Mouse (Mus musculus) cortical plate, adult 2 months (tissue): ENCODE data around the gene Ctu1. TPM values are rescaled to one million over a fixed set of nuclear protein-coding genes. Genes with fewer than 3 reads are reported as not detected.

Source experiments
- H3K27ac ChIP-seq: fragments of 200-500 bp; 2 replicates; pipeline ENCODE4 v1.5.1; 2012; ENCODE audit warnings: low read length, control low read depth, inconsistent platforms; ENCODE audit not compliant: insufficient read depth
- H3K4me1 ChIP-seq: fragments of 200-500 bp; 2 replicates; pipeline ENCODE4 v1.6.1; 2011; ENCODE audit warnings: low read length; ENCODE audit not compliant: control insufficient read depth, insufficient read depth
- H3K4me3 ChIP-seq: fragments of 200-500 bp; 2 replicates; pipeline ENCODE4 v1.5.1; 2011; ENCODE audit warnings: mild to moderate bottlenecking, low read length, control low read depth; ENCODE audit not compliant: insufficient read depth
- CTCF ChIP-seq: fragments of 200-500 bp; IDR thresholded peaks from 2 replicates; pipeline ENCODE4 v1.5.1; 2011; ENCODE audit warnings: mild to moderate bottlenecking, control low read depth, low read length; ENCODE audit not compliant: insufficient read depth; ENCODE audit errors: extremely low read depth
- POLR2A ChIP-seq: fragments of 200-500 bp; IDR thresholded peaks from 2 replicates; pipeline ENCODE4 v1.6.1; 2011; ENCODE audit warnings: mild to moderate bottlenecking, low read length, control low read depth; ENCODE audit not compliant: insufficient read depth; ENCODE audit errors: extremely low read depth
- polyA plus RNA-seq: library from polyadenylated mRNA; depleted of rRNA; stranded (reverse); fragments of >200 nt; gene quantifications from 2 replicates; pipeline ENCODE4 v1.2.3, GENCODE M21; 2012; rRNA removed

Ctu1 gene
- polyA plus RNA-seq, result 8.1 and 8.6 TPM in 2 replicates

DNA sequence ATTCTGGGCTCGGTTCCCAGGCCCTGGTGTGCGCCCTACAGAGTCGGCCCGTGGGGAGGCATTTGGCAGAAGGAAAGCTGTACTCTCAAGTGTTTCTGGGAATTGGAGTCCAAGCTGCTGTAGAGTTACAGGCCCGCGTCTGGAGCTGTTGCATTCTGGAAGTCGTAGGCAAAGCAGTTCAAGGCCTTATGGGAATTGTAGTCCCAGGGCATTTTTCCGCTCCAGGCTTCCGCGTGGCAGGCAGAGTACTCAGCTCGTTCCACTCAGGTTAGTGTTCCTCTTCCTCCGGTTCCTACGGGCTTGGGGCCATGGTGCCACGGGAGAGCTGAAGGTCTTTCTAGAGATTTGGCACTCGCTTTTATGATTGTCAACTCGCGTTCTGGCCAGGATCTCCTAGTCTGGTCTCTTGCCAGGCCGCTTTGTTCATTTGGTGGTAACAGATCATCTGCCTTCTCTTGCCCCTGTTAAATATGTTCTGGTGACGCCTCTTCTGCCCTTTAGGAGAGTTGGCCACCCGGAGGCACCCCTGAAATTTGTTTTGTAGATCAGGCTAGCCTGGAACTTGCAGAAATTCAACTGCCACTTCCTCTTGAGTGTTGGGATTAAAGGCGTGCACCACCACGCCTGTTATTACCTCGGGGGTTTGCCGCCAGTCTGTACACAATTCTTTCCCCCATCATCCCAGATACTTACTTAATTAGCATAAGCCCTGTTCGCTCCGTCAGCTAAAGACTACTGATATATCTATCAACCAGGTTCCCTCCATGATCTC, at the start of gene Ctu1:
Ctu1 (plus strand) TSS at position 208 of the 772 bp plus-strand sequence.
- Histone ChIP-seq H3K4me3 (peak within 1 kb of the TSS; percentile 44), H3K27ac (no peak within 1 kb of the TSS), H3K4me1 (0 out of 2 replicates have a peak, but pooled peaks cover 2% of the 10 kb centered on the region)
- TF ChIP-seq POLR2A (peak; percentile 74), CTCF (no peak)

DNA sequence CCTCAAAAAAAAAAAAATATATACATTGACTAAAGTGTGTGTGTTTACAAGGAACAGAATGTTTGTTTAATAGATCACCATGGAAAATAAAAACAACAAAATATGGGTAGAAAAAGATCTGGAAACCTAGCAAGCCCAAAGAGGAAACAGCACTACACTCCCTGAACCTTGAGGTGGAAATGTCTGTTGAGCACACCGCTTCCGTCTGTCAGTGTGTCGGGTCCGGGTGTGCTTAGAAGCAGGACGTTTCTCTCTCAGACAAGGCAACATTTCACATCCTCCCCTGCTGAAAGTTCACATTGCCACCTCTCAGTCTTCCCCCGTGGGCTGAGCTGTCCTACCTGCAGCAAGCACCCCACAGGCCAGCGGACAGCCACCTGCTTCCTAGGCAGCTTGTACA, 48.9 kb upstream of the Ctu1 start:
- H3K4me1 ChIP-seq, result no peaks in the 10 kb centered on the region
- H3K27ac ChIP-seq, result no peak overlapping the region
- no peak for TF ChIP-seq CTCF
- no peak for TF ChIP-seq POLR2A
- no peak overlapping the region for H3K4me3 ChIP-seq

DNA sequence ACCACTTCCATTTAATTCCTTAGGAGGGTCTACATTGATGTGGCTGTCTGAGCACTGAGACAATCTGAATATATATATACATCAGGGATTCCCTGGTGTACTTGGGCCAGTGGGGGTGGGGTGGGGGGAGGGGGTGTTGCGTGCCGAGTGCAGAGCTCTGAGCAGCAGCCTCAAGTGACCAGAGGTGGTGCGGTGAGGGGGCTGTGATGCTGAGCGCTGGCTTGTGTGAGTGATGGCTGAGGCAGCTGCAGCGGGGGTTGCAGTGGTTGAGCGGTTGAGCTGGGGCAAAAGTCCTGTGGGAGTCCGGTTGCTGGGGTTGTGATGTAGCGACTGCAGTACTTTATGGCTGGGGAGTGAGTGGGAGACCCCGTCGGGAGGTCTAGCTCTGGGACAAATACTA, 48.0 kb upstream of the Ctu1 start:
- H3K4me1 ChIP-seq, result no peaks in the 10 kb centered on the region
- H3K27ac ChIP-seq, result no peak overlapping the region
- TF ChIP-seq POLR2A (no peak), CTCF (no peak)
- H3K4me3 ChIP-seq, result no peak overlapping the region

DNA sequence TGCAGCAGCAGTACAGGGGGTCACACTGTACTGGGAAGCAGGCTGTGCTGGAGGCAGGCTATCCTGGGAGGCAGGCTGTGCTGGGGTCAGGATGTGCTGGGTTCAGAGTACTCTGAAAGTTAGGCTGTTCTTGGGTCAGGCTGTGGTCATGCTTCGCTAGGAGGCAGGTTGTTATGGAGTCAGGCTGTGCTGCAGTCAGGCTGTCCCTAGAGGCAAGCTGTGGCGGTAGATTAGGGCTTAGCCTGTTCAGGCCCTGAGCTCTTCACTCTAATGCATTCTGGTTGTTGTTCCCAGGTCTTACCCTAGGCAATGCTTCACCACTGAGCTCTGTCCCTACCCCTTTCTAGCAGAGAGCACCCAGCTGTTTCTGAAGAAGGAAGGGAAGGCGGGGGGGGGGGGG, 46.8 kb upstream of the Ctu1 start:
- Histone ChIP-seq H3K27ac (no peak overlapping the region), H3K4me1 (no peaks in the 10 kb centered on the region), H3K4me3 (no peak overlapping the region)
- no peak for TF ChIP-seq POLR2A
- no peak for TF ChIP-seq CTCF

DNA sequence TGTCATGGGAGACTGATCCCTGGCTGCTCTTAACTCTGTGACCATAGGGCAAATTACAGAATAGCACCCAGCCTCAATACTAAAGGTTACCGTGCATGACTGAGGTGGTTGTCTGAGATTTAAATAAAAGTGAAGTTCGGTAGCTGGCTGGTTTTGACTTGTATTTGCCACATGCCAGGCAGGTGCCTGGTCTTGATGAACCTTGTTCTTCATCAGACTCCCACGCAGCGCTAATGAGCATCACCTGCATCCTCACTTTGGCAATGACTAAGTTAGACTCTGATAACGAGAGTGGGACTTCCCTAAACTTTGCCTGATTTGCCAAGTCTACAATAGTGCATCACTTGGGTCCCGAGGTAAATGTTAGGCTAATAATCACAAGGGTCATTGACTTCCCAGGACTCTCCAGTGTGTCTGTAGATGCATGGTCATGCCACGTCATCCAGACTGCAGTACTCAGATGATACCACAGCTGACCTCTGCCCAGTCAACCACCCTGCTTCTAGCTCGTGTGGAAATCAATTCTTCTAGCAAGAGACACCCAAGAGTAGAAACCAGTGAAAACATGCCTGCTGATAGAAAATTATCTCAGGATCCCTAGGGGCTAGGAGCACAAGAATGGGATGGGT, 45.9 kb upstream of the Ctu1 start:
- no peak for TF ChIP-seq CTCF
- TF ChIP-seq POLR2A, result no peak
- Histone ChIP-seq H3K4me3 (no peak overlapping the region), H3K27ac (no peak overlapping the region), H3K4me1 (no peaks in the 10 kb centered on the region)

DNA sequence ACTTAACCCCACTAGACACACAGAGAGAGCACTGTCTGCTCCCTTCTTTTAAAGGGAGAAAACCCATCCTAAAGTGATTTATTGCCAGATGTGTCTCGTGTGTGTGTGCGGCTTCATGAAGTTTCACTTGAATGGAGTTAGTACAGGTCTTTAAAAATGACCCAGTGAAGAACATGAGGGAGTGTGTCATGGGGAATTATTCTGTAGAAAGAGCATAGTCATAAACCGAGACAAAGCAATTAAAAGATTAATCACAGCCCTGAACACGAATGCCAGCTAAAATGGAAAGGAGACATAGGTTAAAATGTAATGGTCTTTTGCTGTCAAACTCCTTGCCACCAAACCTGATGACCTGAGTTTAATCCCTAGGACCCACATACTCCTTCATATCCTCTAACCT, 37.9 kb upstream of the Ctu1 start:
- TF ChIP-seq POLR2A (no peak), CTCF (no peak)
- no peaks in the 10 kb centered on the region for H3K4me1 ChIP-seq

GRCm38 (mm10) chr7:43634500-43634899, 37.3 kb upstream of the Ctu1 start, which contains the start of gene Ceacam18:
Ceacam18 (plus strand) TSS chr7:43634707.
- Histone ChIP-seq H3K4me3 (no peak within 1 kb of the TSS), H3K4me1 (no peaks in the 10 kb centered on the region), H3K27ac (no peak within 1 kb of the TSS)
- TF ChIP-seq POLR2A (no peak), CTCF (no peak)

More for the DNA sequence above, 37.9 kb upstream of the Ctu1 start:
- Histone ChIP-seq H3K4me3 (no peak overlapping the region), H3K27ac (no peak overlapping the region)

DNA sequence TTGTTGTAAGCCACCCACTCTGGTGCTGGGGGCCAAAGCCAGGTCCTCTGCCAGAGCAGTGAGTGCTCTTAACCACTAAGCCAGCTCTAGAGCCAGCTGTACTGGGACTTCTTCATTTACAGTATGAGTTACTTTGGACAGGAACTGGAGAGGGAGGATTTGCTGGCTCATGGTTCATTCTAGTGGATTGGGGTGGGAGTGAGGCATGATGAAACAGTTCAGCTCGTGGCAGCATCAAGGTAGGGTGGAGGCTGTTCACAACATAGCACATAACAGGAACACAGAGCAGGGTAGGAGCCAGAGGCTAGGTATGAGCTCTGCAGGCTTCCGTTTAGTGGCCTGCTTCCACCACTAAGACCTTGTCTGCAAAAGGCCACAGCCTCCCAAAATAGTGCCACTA, 35.6 kb upstream of the Ctu1 start:
- no peak for TF ChIP-seq CTCF
- TF ChIP-seq POLR2A, result no peak
- H3K4me1 ChIP-seq, result no peaks in the 10 kb centered on the region

GRCm38 (mm10) chr7:43637118-43637517, 34.7 kb upstream of the Ctu1 start:
- TF ChIP-seq CTCF, result no peak
- TF ChIP-seq POLR2A, result no peak
- no peak overlapping the region for H3K27ac ChIP-seq
- H3K4me1 ChIP-seq, result no peaks in the 10 kb centered on the region
- H3K4me3 ChIP-seq, result no peak overlapping the region

More for the DNA sequence above, 35.6 kb upstream of the Ctu1 start:
- H3K27ac ChIP-seq, result no peak overlapping the region
- H3K4me3 ChIP-seq, result no peak overlapping the region

DNA sequence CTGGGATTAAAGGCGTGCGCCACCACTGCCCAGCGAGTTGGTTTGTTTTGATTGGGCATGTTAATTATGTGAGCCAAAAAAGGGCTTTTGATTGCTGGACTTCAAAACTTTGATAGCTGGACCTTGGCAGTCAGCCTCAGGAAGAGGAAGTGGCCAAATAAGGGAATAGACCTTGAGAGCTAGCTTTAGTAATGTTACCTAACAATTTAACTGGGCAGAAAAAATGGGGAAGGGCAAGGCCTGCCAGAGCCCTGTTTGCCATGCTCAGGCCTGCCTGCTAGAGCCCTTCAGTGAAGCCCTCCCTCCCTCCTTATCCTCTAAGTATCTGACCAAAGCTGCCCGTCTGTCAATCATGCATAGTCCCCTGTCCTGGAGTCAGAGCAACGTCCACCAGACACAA, 29.2 kb upstream of the Ctu1 start:
- TF ChIP-seq CTCF (no peak), POLR2A (no peak)
- Histone ChIP-seq H3K4me1 (no peaks in the 10 kb centered on the region), H3K4me3 (no peak overlapping the region), H3K27ac (no peak overlapping the region)
